ENCODE assay signal across 20 mouse cellular contexts in genomic region chr17:28644112-28644511, GRCm38 (mm10). TPM values are rescaled to one million over a fixed set of nuclear protein-coding genes. Genes with fewer than 3 reads are reported as not detected.
"Had no signal": no experiment of that assay in that cellular context is flagged by ENCODE, and none has a peak within 500 bp of the region (broad histone marks: within the 10 kb centered on the region; RNA-seq: fewer than 3 reads in every experiment).

No protein-coding gene starts in this region.

- ATAC-seq: liver, embryonic 12.5 days; midbrain, embryonic 13.5 days; midbrain, embryonic 16.5 days had no signal

- DNase-seq: kidney, adult 2 months; kidney, postnatal 25 days; layer of hippocampus, postnatal 36 days; liver; lung, adult 2 months; lung, postnatal 14 days; lung, postnatal 4 days; retina, postnatal 1 day; thymus, adult 2 months had no signal

- H3K9ac ChIP-seq: limb, embryonic 12.5 days; liver, embryonic 12.5 days; liver, embryonic 15.5 days; midbrain, embryonic 13.5 days; neural tube, embryonic 13.5 days had no signal

- H3K27me3 ChIP-seq: limb, embryonic 12.5 days; liver, embryonic 15.5 days; midbrain, embryonic 13.5 days; neural tube, embryonic 13.5 days had no signal

- H3K4me2 ChIP-seq: limb, embryonic 12.5 days; liver, embryonic 12.5 days; liver, embryonic 15.5 days; midbrain, embryonic 13.5 days; neural tube, embryonic 13.5 days had no signal

- H3K4me1 ChIP-seq: liver, embryonic 12.5 days; liver, embryonic 15.5 days; megakaryocyte, embryonic 14.5 days; midbrain, embryonic 10.5 days; midbrain, embryonic 13.5 days; neural tube, embryonic 13.5 days had no signal

- H3K36me3 ChIP-seq: limb, embryonic 12.5 days; liver, embryonic 12.5 days; liver, embryonic 15.5 days; midbrain, embryonic 10.5 days; midbrain, embryonic 13.5 days; neural tube, embryonic 13.5 days had no signal

- H3K9me3 ChIP-seq: limb, embryonic 12.5 days; liver, embryonic 12.5 days; liver, embryonic 15.5 days; megakaryocyte, embryonic 14.5 days; midbrain, embryonic 10.5 days; midbrain, embryonic 13.5 days; neural tube, embryonic 13.5 days had no signal

- H3K4me3 ChIP-seq: left cerebral cortex, adult 2 months; limb, embryonic 12.5 days; liver, embryonic 12.5 days; liver, embryonic 15.5 days; megakaryocyte, embryonic 14.5 days; midbrain, embryonic 10.5 days; midbrain, embryonic 13.5 days; myocyte; neural tube, embryonic 13.5 days had no signal

- H3K27ac ChIP-seq: kidney, postnatal 0 days; left cerebral cortex, adult 2 months; limb, embryonic 12.5 days; liver, embryonic 12.5 days; liver, embryonic 15.5 days; midbrain, embryonic 10.5 days; midbrain, embryonic 13.5 days; neural tube, embryonic 13.5 days had no signal

RNA-seq across cellular contexts. Expression of gene Slc26a8, which starts 45.9 kb away (rescaled TPM):
- polyA plus RNA-seq: myocyte had no signal
